Mouse (Mus musculus) splenic B cell, adult 2 months (primary cell): ENCODE data around the gene Gm14180.
"Not testable (repeated sequence)": the region's sequence is repeated elsewhere in the genome, so short reads cannot be mapped to it uniquely, and the experiment has no call there.

Experiments
- DNase-seq: peaks from one replicate; pipeline ENCODE4 v3.0.0-alpha.2; 2011; ENCODE audit warnings: low read depth, low spot score
- H3K27me3 ChIP-seq: 2 replicates; pipeline ENCODE4 v1.6.1; 2012; ENCODE audit warnings: mild to moderate bottlenecking, low read length, moderate library complexity, mixed read lengths; ENCODE audit not compliant: control insufficient read depth, poor library complexity, insufficient read depth, severe bottlenecking
- H3K36me3 ChIP-seq: 2 replicates; pipeline ENCODE4 v1.6.1; 2012; ENCODE audit warnings: mild to moderate bottlenecking, low read length, moderate library complexity, mixed read lengths; ENCODE audit not compliant: control insufficient read depth, poor library complexity, insufficient read depth, severe bottlenecking

Gene Gm14180

DNA sequence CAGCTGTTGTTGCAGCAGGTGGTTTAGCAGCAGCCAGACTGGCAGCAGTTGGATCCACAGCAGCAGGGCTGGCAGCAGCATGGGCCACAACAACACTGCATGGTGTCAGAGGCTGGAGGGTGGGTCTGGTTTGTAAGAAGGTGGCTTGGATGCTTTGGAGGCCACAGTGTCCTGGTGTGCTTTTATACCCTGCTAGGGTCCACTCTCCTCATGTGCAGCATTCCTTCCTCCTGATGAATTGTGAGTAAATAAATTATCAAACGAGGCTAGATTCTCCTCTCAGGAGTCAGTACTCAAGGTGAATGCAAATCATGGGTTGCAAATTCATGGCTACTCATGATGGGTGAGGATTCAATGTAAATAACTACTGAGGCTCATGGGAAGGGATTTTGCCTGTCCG, at the start of gene Gm14180:
Gene Gm14180 (minus strand): TSS at position 101 of the 400 bp plus-strand sequence.
- no peak for DNase-seq
- Histone ChIP-seq H3K36me3 (no peaks in the 10 kb centered on the region), H3K27me3 (no peaks in the 10 kb centered on the region)

DNA sequence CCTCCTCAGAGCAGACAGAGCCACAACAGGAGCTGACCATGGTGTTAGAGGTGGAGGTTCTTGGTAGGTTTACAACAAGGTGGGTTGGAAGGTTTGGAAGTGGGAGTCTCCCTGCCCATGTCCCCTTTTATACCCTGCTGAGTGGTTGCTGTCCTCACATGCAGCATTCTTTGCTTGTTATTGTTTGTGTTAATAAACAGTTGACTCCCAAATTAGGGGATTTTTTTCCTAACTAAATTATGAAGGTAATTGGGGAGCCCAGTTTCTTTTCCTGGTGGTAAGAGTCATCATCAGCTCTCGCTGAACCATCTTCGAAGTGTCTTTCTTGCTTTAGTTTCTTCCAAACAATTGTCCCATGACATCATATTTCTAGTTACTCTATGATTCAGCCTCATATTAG, 46.5 kb upstream of the Gm14180 start, which contains the start of gene Krtap4-8:
Gene Krtap4-8 (minus strand): TSS at position 101 of the 400 bp plus-strand sequence.
- no peaks in the 10 kb centered on the region for H3K36me3 ChIP-seq
- DNase-seq = no peak
- no peaks in the 10 kb centered on the region for H3K27me3 ChIP-seq

DNA sequence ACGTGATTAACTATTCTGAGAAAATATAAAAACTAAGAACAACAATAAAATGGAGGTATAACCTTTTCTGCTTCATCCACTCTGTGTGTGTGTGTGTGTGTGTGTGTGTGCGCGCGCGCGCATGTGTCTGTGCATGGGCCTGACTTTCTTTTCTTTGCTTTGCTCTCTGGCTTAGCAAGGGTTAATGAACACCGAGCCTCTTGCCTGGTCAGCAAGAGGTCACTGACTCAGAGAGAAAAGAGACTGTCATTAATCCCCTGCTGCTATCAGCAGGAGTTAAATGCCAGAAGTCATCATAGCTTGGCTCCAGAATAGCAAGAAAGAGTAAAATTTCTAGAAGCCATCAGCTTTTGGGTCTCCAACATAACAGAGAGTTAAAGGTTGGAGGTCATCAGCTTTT, 44.3 kb upstream of the Gm14180 start:
- Histone ChIP-seq H3K27me3 (no peaks in the 10 kb centered on the region), H3K36me3 (no peaks in the 10 kb centered on the region)
- DNase-seq = no peak

- not testable (repeated sequence) for DNase-seq, H3K27me3 ChIP-seq, H3K36me3 ChIP-seq
Observed at GRCm38 (mm10) chr11:99772813-99773212, 38.7 kb upstream of the Gm14180 start, which contains the start of gene Gm11595. Gene Gm11595, minus strand, starts transcription at chr11:99772913.

DNA sequence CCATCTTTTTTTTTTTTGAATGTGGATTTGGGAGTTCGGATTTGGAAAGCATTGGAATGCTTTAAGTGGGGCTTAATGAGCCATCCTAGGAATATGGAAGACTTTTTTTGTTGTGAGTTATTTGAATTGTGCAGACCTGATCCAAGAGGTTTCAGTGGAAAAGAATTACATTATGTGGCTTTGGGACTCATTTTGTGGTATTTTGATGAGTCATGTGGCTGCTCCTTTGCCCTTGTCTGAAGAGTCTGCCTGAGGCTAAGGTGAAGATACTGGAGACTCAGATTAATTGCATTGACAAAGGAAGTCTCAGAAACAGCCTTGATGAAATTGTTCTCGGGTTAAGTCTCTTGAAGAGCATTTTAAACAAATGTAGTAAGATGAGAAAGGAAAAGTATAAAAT, 34.3 kb upstream of the Gm14180 start:
- Histone ChIP-seq H3K27me3 (no peaks in the 10 kb centered on the region), H3K36me3 (no peaks in the 10 kb centered on the region)
- no peak for DNase-seq

GRCm38 (mm10) chr11:99758877-99759276, 24.8 kb upstream of the Gm14180 start:
- Histone ChIP-seq H3K36me3 (no peaks in the 10 kb centered on the region), H3K27me3 (no peaks in the 10 kb centered on the region)
- no peak for DNase-seq

DNA sequence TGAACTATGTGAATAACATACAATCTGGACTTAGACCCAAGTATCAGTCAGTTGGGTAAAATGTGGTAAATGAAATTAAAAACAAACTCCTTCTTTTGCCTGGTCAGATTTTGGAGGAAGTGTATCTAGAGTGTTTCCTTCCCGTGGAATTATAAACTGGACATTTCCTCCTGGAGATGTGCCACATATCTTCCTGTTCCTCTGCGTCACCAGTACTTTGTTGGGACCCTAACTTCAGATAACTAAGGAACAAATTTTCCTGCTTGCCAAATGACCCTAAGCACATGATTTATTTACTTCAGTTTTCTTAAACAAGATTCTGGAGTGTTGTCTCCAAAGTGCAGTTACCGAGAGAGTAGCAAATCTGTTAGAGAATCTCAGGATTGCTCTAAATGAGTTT, 9.9 kb upstream of the Gm14180 start:
- H3K27me3 ChIP-seq = no peaks in the 10 kb centered on the region
- H3K36me3 ChIP-seq = no peaks in the 10 kb centered on the region
- no peak for DNase-seq

GRCm38 (mm10) chr11:99724061-99724460, 10.0 kb downstream of the Gm14180 start:
- DNase-seq = no peak
- no peaks in the 10 kb centered on the region for H3K36me3 ChIP-seq
- no peaks in the 10 kb centered on the region for H3K27me3 ChIP-seq

GRCm38 (mm10) chr11:99718759-99719158, 15.3 kb downstream of the Gm14180 start:
- Histone ChIP-seq H3K36me3 (no peaks in the 10 kb centered on the region), H3K27me3 (no peaks in the 10 kb centered on the region)
- no peak for DNase-seq

DNA sequence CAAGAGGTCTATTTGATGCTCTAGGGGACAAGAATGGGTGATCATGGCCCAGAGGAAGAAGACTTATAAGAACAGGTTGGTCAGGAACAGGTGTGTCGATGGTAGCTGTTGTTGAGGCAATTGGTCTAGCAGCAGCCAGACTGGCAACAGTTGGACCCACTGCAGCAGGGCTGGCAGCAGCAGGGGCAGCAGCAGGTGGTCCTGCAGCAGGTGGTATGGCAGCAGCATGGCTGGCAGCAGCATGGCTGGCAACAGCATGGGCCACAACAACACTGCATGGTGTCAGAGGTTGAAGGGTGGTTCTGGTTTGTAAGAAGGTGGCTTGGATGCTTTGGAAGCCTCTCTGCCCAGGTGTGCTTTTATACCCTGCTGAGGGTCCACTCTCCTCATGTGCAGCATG, 43.6 kb downstream of the Gm14180 start, which contains the start of gene Gm14190:
Gene Gm14190 (minus strand): TSS at position 278 of the 400 bp plus-strand sequence.
- DNase-seq = no peak
- no peaks in the 10 kb centered on the region for H3K27me3 ChIP-seq
- H3K36me3 ChIP-seq = no peaks in the 10 kb centered on the region

DNA sequence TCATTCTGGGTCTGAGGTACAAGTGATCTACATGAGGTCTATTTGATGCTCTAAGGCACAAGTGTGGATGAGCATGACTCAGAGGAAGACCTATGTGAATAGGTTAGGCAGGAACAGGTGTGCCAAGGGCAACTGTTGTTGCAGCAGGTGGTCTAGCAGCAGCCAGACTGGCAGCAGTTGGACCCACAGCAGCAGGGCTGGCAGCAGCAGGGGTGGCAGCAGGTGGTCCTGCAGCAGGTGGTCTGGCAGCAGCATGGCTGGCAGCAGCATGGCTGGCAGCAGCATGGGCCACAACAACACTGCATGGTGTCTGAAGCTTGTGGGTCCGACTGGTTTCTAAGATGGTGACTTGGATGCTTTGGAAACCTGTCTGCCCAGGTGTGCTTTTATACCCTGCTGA, 48.9 kb downstream of the Gm14180 start:
- H3K27me3 ChIP-seq = not testable (repeated sequence)

More for the DNA sequence above, 48.9 kb downstream of the Gm14180 start:
- DNase-seq, H3K36me3 ChIP-seq: not testable (repeated sequence)
